Mouse (Mus musculus): Measurements from ENCODE around the gene Pde4b. TPM values are rescaled to one million over a fixed set of nuclear protein-coding genes. Genes with fewer than 3 reads are reported as not detected.

Gene Pde4b
- polyA plus RNA-seq, 1 experiment from 2014 or later: 6.8 TPM

DNA sequence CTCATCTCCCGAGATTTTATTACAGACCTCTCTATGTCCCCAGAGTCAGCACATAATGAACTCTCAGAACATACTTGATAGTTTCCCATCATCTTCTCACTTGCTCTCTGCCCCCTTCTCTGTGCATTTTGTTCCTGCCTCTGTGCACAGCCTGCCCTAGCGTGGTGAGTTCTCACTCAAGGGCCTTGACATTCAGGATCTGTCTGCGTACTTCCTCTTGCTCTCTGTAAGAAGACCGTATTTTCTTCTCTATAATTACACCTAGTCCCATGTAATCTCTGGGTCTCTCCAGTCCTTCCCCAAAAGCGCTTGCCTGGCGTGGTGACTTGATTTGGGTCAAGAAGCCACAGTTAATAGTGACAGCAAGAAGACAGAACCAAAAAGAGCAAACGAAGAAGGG lies 568.0 kb downstream of the Pde4b start:
- WGBS: 83% methylated on average over 7 of the region's 7 CpGs
- Histone ChIP-seq H3K36me3 (ENCODE audit: control insufficient read depth, insufficient read depth, low read length) (no peaks in the 10 kb centered on the region), H3K27me3 (ENCODE audit: control insufficient read depth, insufficient read depth, low read length) (no peaks in the 10 kb centered on the region), H3K4me3 (ENCODE audit: low read depth, low read length) (no peak overlapping the region), H3K9ac (ENCODE audit: low read length) (no peak overlapping the region), H3K27ac (replicated peaks; ENCODE audit: low read depth, low read length) (no peak overlapping the region), H3K4me2 (ENCODE audit: low read depth, severe bottlenecking) (no peak overlapping the region), H3K4me1 (ENCODE audit: control insufficient read depth, insufficient read depth, low read length) (no peaks in the 10 kb centered on the region), H3K9me3 (ENCODE audit: control insufficient read depth, low read length) (no peaks in the 10 kb centered on the region)
- DNase-seq (ENCODE audit: low spot score): no peak
- no peak for ATAC-seq (ENCODE audit: insufficient number of reproducible peaks, low FRiP score, low TSS enrichment, low read depth)

DNA sequence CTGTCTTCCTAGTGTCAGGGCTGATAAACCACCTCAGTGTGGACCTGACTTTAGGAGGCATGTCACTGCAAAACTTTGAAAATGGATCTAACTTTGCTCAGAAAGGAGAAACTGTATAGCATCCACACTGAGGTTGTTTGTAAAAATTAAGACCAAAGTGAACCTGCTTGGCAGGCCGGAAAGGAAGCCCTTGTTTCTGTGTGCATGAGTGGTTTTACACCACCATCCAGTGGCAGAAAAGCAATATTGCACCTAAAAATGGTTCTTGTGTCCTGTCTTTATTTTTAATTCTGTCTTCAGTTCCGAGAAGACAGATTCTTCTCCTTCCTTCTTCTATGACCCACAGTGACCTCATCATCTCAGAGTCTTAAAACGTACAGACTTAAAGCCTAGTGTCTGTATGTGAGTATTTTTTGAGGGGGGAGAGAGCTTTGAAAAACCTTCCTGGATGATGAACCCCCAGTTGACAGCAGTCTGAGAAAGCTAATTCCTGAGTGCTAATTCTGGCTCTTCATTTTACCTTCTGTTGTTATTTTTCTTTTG lies 569.2 kb downstream of the Pde4b start:
- H3K4me1 ChIP-seq (ENCODE audit: control insufficient read depth, insufficient read depth, low read length): no peaks in the 10 kb centered on the region
- H3K9ac ChIP-seq (ENCODE audit: low read length): no peak overlapping the region
- no peak for ATAC-seq (ENCODE audit: insufficient number of reproducible peaks, low FRiP score, low TSS enrichment, low read depth)
- no peaks in the 10 kb centered on the region for H3K36me3 ChIP-seq (ENCODE audit: control insufficient read depth, insufficient read depth, low read length)
- no peaks in the 10 kb centered on the region for H3K27me3 ChIP-seq (ENCODE audit: control insufficient read depth, insufficient read depth, low read length)
- no peak overlapping the region for H3K27ac ChIP-seq (replicated peaks; ENCODE audit: low read depth, low read length)
- no peaks in the 10 kb centered on the region for H3K9me3 ChIP-seq (ENCODE audit: control insufficient read depth, low read length)
- 23% methylated on average over 3 of the region's 3 CpGs for WGBS
- H3K4me2 ChIP-seq (ENCODE audit: low read depth, severe bottlenecking): no peak overlapping the region
- H3K4me3 ChIP-seq (ENCODE audit: low read depth, low read length): no peak overlapping the region
- peak; percentile 40 for DNase-seq (ENCODE audit: low spot score)

Other genes starting within 250 kb of the Pde4b start
- not detected in 2 replicates for gene B020004J07Rik, start 243.5 kb upstream of the Pde4b start, polyA plus RNA-seq (2014; fragmentation: Nextera tagmentation; extraction: Ambion mirVana)
- not detected in 2 replicates for gene C130073F10Rik, start 193.8 kb upstream of the Pde4b start, polyA plus RNA-seq (2014; fragmentation: Nextera tagmentation; extraction: Ambion mirVana)
- gene Gm12800, start 178.4 kb upstream of the Pde4b start, polyA plus RNA-seq (2014; fragmentation: Nextera tagmentation; extraction: Ambion mirVana): not detected in 2 replicates
- gene Gm12794, start 147.1 kb upstream of the Pde4b start, polyA plus RNA-seq (2014; fragmentation: Nextera tagmentation; extraction: Ambion mirVana): not detected in 2 replicates
- gene Gm12790, start 106.5 kb upstream of the Pde4b start, polyA plus RNA-seq (2014; fragmentation: Nextera tagmentation; extraction: Ambion mirVana): not detected in 2 replicates
- not detected in 2 replicates for gene Gm12789, start 100.9 kb upstream of the Pde4b start, polyA plus RNA-seq (2014; fragmentation: Nextera tagmentation; extraction: Ambion mirVana)